16 mouse cellular contexts compared by ENCODE assay signal in genomic region chr9:72441927-72442715, GRCm38 (mm10). TPM values are rescaled to one million over a fixed set of nuclear protein-coding genes. Genes with fewer than 3 reads are reported as not detected.
DNase-seq lines count a peak whose midpoint lies in the region; ATAC-seq and TF ChIP-seq lines count a peak whose summit lies in the region.
"Had no signal": no experiment of that assay in that cellular context is flagged by ENCODE, and none has a peak within 500 bp of the region (broad histone marks: within the 10 kb centered on the region; RNA-seq: fewer than 3 reads in every experiment).

No protein-coding gene starts in this region.

- no peak overlapping the region for H3K4me3 ChIP-seq in lung, embryonic 14.5 days (ENCODE audit: low read depth, low read length)
- peak overlapping the region; percentile 81 for H3K4me3 ChIP-seq in liver, embryonic 12.5 days
- H3K4me3 ChIP-seq in forebrain, postnatal 0 days (ENCODE audit: low read depth, low read length), result no peak overlapping the region
- H3K4me3 ChIP-seq: embryonic facial prominence, embryonic 13.5 days; forebrain, embryonic 12.5 days; limb, embryonic 15.5 days; midbrain, embryonic 10.5 days had no signal

- H3K9me3 ChIP-seq in lung, embryonic 14.5 days (ENCODE audit: low read depth, low read length), result no peaks in the 10 kb centered on the region
- H3K9me3 ChIP-seq in liver, embryonic 12.5 days (replicated peaks), result no peaks in the 10 kb centered on the region
- no peaks in the 10 kb centered on the region for H3K9me3 ChIP-seq in forebrain, postnatal 0 days (ENCODE audit: low read length)
- H3K9me3 ChIP-seq: embryonic facial prominence, embryonic 13.5 days; forebrain, embryonic 12.5 days; limb, embryonic 15.5 days; midbrain, embryonic 10.5 days had no signal

- no peaks in the 10 kb centered on the region for H3K27me3 ChIP-seq in lung, embryonic 14.5 days (ENCODE audit: insufficient read depth, low read length)
- H3K27me3 ChIP-seq in liver, embryonic 12.5 days (replicated peaks), result no peaks in the 10 kb centered on the region
- H3K27me3 ChIP-seq in forebrain, postnatal 0 days (ENCODE audit: insufficient read depth, low read length), result no peaks in the 10 kb centered on the region
- H3K27me3 ChIP-seq: CH12.LX; embryonic facial prominence, embryonic 13.5 days; forebrain, embryonic 12.5 days; limb, embryonic 15.5 days; Patski had no signal

- peak overlapping the region; percentile 15; the same call in 1 of the 2 replicates for H3K4me2 ChIP-seq in lung, embryonic 14.5 days
- H3K4me2 ChIP-seq in liver, embryonic 12.5 days, result peak overlapping the region; percentile 76
- no peak overlapping the region for H3K4me2 ChIP-seq in forebrain, postnatal 0 days (ENCODE audit: low read depth)
- H3K4me2 ChIP-seq: embryonic facial prominence, embryonic 13.5 days; forebrain, embryonic 12.5 days; limb, embryonic 15.5 days had no signal

- WGBS in lung, embryonic 14.5 days, result 80% methylated on average over 10 of the region's 10 CpGs
- WGBS in liver, embryonic 12.5 days (ENCODE audit: insufficient replicate concordance), result 61% methylated on average over 10 of the region's 10 CpGs
- 94% methylated on average over 10 of the region's 10 CpGs for WGBS in forebrain, postnatal 0 days

- peaks cover 24% of the 10 kb centered on the region for H3K36me3 ChIP-seq in lung, embryonic 14.5 days (ENCODE audit: insufficient read depth)
- H3K36me3 ChIP-seq in liver, embryonic 12.5 days, result peaks cover 57% of the 10 kb centered on the region
- H3K36me3 ChIP-seq in forebrain, postnatal 0 days (ENCODE audit: insufficient read depth), result no peaks in the 10 kb centered on the region

- DNase-seq in lung, embryonic 14.5 days, result no peak
- no peak for DNase-seq in lung, postnatal 36 days
- DNase-seq in thymus, adult 18-20 months, result peak; percentile 39 to 61
- no peak for DNase-seq in left cerebral cortex, adult 11 months (ENCODE audit: low spot score)
- DNase-seq in layer of hippocampus, postnatal 36 days, result no peak
- no peak for DNase-seq in forebrain, postnatal 0 days
- DNase-seq: cerebellum, adult 2 months; right cerebral cortex, postnatal 4 days had no signal

- no peak for TF ChIP-seq CTCF in lung, embryonic 14.5 days (IDR thresholded peaks at IDR 0.05; ENCODE audit: low read depth)
- no peak for TF ChIP-seq CTCF in forebrain, postnatal 0 days (IDR thresholded peaks at IDR 0.05; ENCODE audit: low read depth)

- H3K4me1 ChIP-seq in lung, embryonic 14.5 days (ENCODE audit: insufficient read depth), result peaks cover 5% of the 10 kb centered on the region
- peaks cover 60% of the 10 kb centered on the region for H3K4me1 ChIP-seq in liver, embryonic 12.5 days
- no peaks in the 10 kb centered on the region for H3K4me1 ChIP-seq in forebrain, postnatal 0 days (ENCODE audit: insufficient read depth)

- H3K9ac ChIP-seq in lung, embryonic 14.5 days, result no peak overlapping the region
- H3K9ac ChIP-seq in liver, embryonic 12.5 days, result peak overlapping the region; percentile 65
- no peak overlapping the region for H3K9ac ChIP-seq in forebrain, postnatal 0 days
- H3K9ac ChIP-seq: embryonic facial prominence, embryonic 13.5 days; forebrain, embryonic 12.5 days; limb, embryonic 15.5 days had no signal

- no peak overlapping the region; the same call in 1 of the 2 replicates for H3K27ac ChIP-seq in lung, embryonic 14.5 days (ENCODE audit: low read depth)
- H3K27ac ChIP-seq in liver, embryonic 12.5 days, result peak overlapping the region; percentile 98
- no peak overlapping the region for H3K27ac ChIP-seq in forebrain, postnatal 0 days (ENCODE audit: low read depth, low read length)
- H3K27ac ChIP-seq: embryonic facial prominence, embryonic 13.5 days; forebrain, embryonic 12.5 days; limb, embryonic 15.5 days; midbrain, embryonic 10.5 days had no signal

- ATAC-seq in lung, embryonic 14.5 days (ENCODE audit: insufficient read depth), result no peak
- ATAC-seq in liver, embryonic 12.5 days, result no peak
- ATAC-seq in forebrain, postnatal 0 days, result no peak
- ATAC-seq: inflammation-experienced regulatory T-cells, adult 6 months; Patski had no signal

RNA-seq across cellular contexts. Expression of gene Mns1, which starts 4.3 kb away (rescaled TPM):
- 36.8 and 37.8 TPM in 2 replicates for polyA plus RNA-seq in lung, embryonic 14.5 days (2014; fragmentation: Nextera tagmentation; extraction: Ambion mirVana)
- polyA plus RNA-seq in liver, embryonic 12.5 days (2016; fragmentation: Nextera tagmentation; extraction: Ambion mirVana), result 119 and 123 TPM in 2 replicates
- total RNA-seq in layer of hippocampus, postnatal 36 days (2021), result 1 to 10 TPM; 1.3 to 1.9 TPM
- 2.0 and 2.8 TPM in 2 replicates for total RNA-seq in forebrain, postnatal 0 days (2014; rRNA removed)
- 4.8 and 5.6 TPM in 2 replicates for polyA plus RNA-seq in forebrain, postnatal 0 days (2015; fragmentation: Nextera tagmentation; extraction: Ambion mirVana)

RNA-seq across cellular contexts. Expression of gene Tex9, which starts 49.9 kb away (rescaled TPM):
- polyA plus RNA-seq in lung, embryonic 14.5 days (2014; fragmentation: Nextera tagmentation; extraction: Ambion mirVana), result 31.7 and 37.5 TPM in 2 replicates
- 9.1 and 11.4 TPM in 2 replicates for polyA plus RNA-seq in liver, embryonic 12.5 days (2016; fragmentation: Nextera tagmentation; extraction: Ambion mirVana)
- 1 to 10 TPM; 5.8 to 6.8 TPM for total RNA-seq in layer of hippocampus, postnatal 36 days (2021)
- total RNA-seq in forebrain, postnatal 0 days (2014; rRNA removed), result 19.2 and 33.8 TPM in 2 replicates
- 19.8 and 29.3 TPM in 2 replicates for polyA plus RNA-seq in forebrain, postnatal 0 days (2015; fragmentation: Nextera tagmentation; extraction: Ambion mirVana)

Comparison
In these comparisons a context has a peak if more than half of its experiments do, and no peak if none do; other contexts are left out.
1. DNase-seq: peak in thymus, adult 18-20 months (2 of 2); none in lung, embryonic 14.5 days (single experiment), lung, postnatal 36 days (single experiment), left cerebral cortex, adult 11 months (single experiment), layer of hippocampus, postnatal 36 days (0 of 2) and forebrain, postnatal 0 days (single experiment).